Comparison of ENCODE assay signal across 10 mouse cellular contexts in the genomic region with DNA sequence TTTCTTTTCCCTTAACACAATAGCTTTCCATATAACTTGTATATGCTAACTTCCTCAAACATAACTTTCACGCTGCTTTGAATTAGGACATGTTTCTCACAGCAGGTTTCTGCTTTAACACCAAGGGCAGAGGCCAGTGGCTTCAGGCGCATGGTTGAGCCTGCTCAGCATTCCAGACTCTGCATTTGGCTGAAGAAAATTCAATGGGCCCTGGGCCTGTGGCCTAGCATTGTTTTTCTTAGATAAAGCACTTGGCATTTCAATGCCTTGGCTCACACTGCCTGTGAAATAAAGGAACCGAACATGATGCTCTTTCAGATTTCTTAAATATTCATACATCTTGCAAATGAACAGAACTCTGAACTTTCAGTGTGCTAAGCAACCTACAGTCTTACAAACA. TPM values are rescaled to one million over a fixed set of nuclear protein-coding genes. Genes with fewer than 3 reads are reported as not detected.
DNase-seq lines count a peak whose midpoint lies in the region; ATAC-seq lines count a peak whose summit lies in the region.
"Had no signal": no experiment of that assay in that cellular context is flagged by ENCODE, and none has a peak within 500 bp of the region (broad histone marks: within the 10 kb centered on the region; RNA-seq: fewer than 3 reads in every experiment).

No protein-coding gene starts in this region.

- no peak for ATAC-seq in midbrain, embryonic 15.5 days (replicated peaks)

- no peak overlapping the region for H3K27ac ChIP-seq in heart, embryonic 10.5 days
- H3K27ac ChIP-seq in midbrain, embryonic 10.5 days (replicated peaks) = peak overlapping the region; percentile 73
- H3K27ac ChIP-seq in midbrain, embryonic 15.5 days = no peak overlapping the region
- H3K27ac ChIP-seq: macrophage had no signal

- intact Hi-C loops in heart, postnatal 36 days (cut with DNase I) = loop anchor here (5.0 kb wide), 1 partner anchor 283 kb away; no protein-coding TSS in a partner anchor

- 27% methylated on average over 3 of the region's 3 CpGs for WGBS in heart, embryonic 10.5 days
- WGBS in midbrain, embryonic 10.5 days = 14% methylated on average over 3 of the region's 3 CpGs
- 6% methylated on average over 3 of the region's 3 CpGs for WGBS in midbrain, embryonic 15.5 days

- H3K4me1 ChIP-seq in heart, embryonic 10.5 days = peaks cover 7% of the 10 kb centered on the region; the same call in 1 of the 2 replicates
- H3K4me1 ChIP-seq in midbrain, embryonic 10.5 days = peaks cover 22% of the 10 kb centered on the region
- peaks cover 3% of the 10 kb centered on the region for H3K4me1 ChIP-seq in midbrain, embryonic 15.5 days

- H3K27me3 ChIP-seq in heart, embryonic 10.5 days (ENCODE audit: insufficient read depth, poor library complexity, severe bottlenecking) = no peaks in the 10 kb centered on the region
- H3K27me3 ChIP-seq in midbrain, embryonic 10.5 days (ENCODE audit: low read depth, poor library complexity, severe bottlenecking) = no peaks in the 10 kb centered on the region
- H3K27me3 ChIP-seq in midbrain, embryonic 15.5 days (replicated peaks) = no peaks in the 10 kb centered on the region

- H3K4me3 ChIP-seq in heart, embryonic 10.5 days = no peak overlapping the region
- H3K4me3 ChIP-seq in midbrain, embryonic 10.5 days = no peak overlapping the region
- H3K4me3 ChIP-seq in midbrain, embryonic 15.5 days = no peak overlapping the region
- H3K4me3 ChIP-seq: erythroblast, embryonic 14.5 days had no signal

- no peak overlapping the region for H3K4me2 ChIP-seq in midbrain, embryonic 15.5 days

- peaks cover 5% of the 10 kb centered on the region; the same call in 1 of the 2 replicates for H3K36me3 ChIP-seq in heart, embryonic 10.5 days
- H3K36me3 ChIP-seq in midbrain, embryonic 10.5 days = peaks cover 21% of the 10 kb centered on the region
- H3K36me3 ChIP-seq in midbrain, embryonic 15.5 days (replicated peaks) = no peaks in the 10 kb centered on the region

- DNase-seq in heart, adult 18-20 months = peak; percentile 40 to 54
- no peak for DNase-seq in heart, embryonic 10.5 days (ENCODE audit: low spot score)
- DNase-seq in midbrain, embryonic 10.5 days (ENCODE audit: low spot score) = no peak
- peak; percentile 42 for DNase-seq in embryo, embryonic 10.5 days (ENCODE audit: low spot score)
- peak; percentile 27 to 44 for DNase-seq in heart, postnatal 36 days
- no peak for DNase-seq in frontal cortex, postnatal 36 days (ENCODE audit: low spot score in 2 of 2)
- DNase-seq: gastrocnemius, postnatal 10 days had no signal

- no peaks in the 10 kb centered on the region for H3K9me3 ChIP-seq in heart, embryonic 10.5 days
- no peaks in the 10 kb centered on the region for H3K9me3 ChIP-seq in midbrain, embryonic 10.5 days (replicated peaks)
- no peaks in the 10 kb centered on the region for H3K9me3 ChIP-seq in midbrain, embryonic 15.5 days

- no peak overlapping the region for H3K9ac ChIP-seq in midbrain, embryonic 15.5 days

RNA-seq across cellular contexts. Expression of gene Fat4, which starts 52.8 kb away (rescaled TPM):
- total RNA-seq in heart, adult 18-20 months (2021) = 1 to 10 TPM; 3.9 to 4.0 TPM
- 2.6 and 3.9 TPM in 2 replicates for polyA plus RNA-seq in heart, embryonic 10.5 days (2016; fragmentation: Nextera tagmentation; extraction: Ambion mirVana)
- polyA plus RNA-seq in midbrain, embryonic 10.5 days (2016; fragmentation: Nextera tagmentation; extraction: Ambion mirVana) = 5.1 and 6.6 TPM in 2 replicates
- polyA plus RNA-seq in midbrain, embryonic 15.5 days (2015; fragmentation: Nextera tagmentation; extraction: Ambion mirVana) = 8.2 and 9.2 TPM in 2 replicates
- total RNA-seq in heart, postnatal 36 days (2021) = 1 to 10 TPM; 6.3 to 7.0 TPM
- polyA plus RNA-seq: erythroblast, embryonic 14.5 days had no signal

Comparison
In these comparisons a context has a peak if more than half of its experiments do, and no peak if none do; other contexts are left out.
1. DNase-seq: peak in heart, adult 18-20 months (2 of 2), embryo, embryonic 10.5 days (single experiment) and heart, postnatal 36 days (2 of 2); none in heart, embryonic 10.5 days (single experiment), midbrain, embryonic 10.5 days (single experiment) and frontal cortex, postnatal 36 days (0 of 2).